Mouse (Mus musculus) forebrain, embryonic 16.5 days (tissue): ENCODE data around the gene Acox1. TPM values are rescaled to one million over a fixed set of nuclear protein-coding genes. Genes with fewer than 3 reads are reported as not detected.

ENCODE experiments used
- ATAC-seq: fragments of 200-750 bp; cut with Nextera tagmentation; 2 replicates; pipeline ENCODE4 v1.8.0; 2017; ENCODE audit warnings: mild to moderate bottlenecking, moderate library complexity
- H3K27ac ChIP-seq: fragments of 300-500 bp; sonication (generic); 2 replicates; pipeline ENCODE4 v1.5.1; 2014; ENCODE audit warnings: low read length, control low read depth
- H3K27me3 ChIP-seq: fragments of 300-500 bp; sonication (generic); replicated peaks from 2 replicates; pipeline ENCODE4 v1.6.1; 2014; ENCODE audit warnings: low read length; ENCODE audit not compliant: control insufficient read depth, insufficient read depth
- H3K36me3 ChIP-seq: fragments of 300-500 bp; sonication (generic); 2 replicates; pipeline ENCODE4 v1.6.1; 2014; ENCODE audit not compliant: control insufficient read depth, insufficient read depth
- H3K4me1 ChIP-seq: fragments of 300-500 bp; sonication (generic); replicated peaks from 2 replicates; pipeline ENCODE4 v1.6.1; 2014; ENCODE audit warnings: low read length; ENCODE audit not compliant: control insufficient read depth, insufficient read depth
- H3K4me2 ChIP-seq: fragments of 300-500 bp; sonication (generic); 2 replicates; pipeline ENCODE4 v1.6.1; 2014; ENCODE audit warnings: mild to moderate bottlenecking, low read length, control low read depth
- H3K4me3 ChIP-seq: fragments of 300-500 bp; sonication (generic); replicated peaks from 2 replicates; pipeline ENCODE4 v1.5.1; 2014; ENCODE audit warnings: mild to moderate bottlenecking, low read length, control low read depth
- H3K9ac ChIP-seq: fragments of 300-500 bp; sonication (generic); replicated peaks from 2 replicates; pipeline ENCODE4 v1.6.1; 2014; ENCODE audit warnings: low read depth, low read length, control low read depth
- H3K9me3 ChIP-seq: fragments of 300-500 bp; sonication (generic); 2 replicates; pipeline ENCODE4 v1.6.1; 2016; ENCODE audit warnings: low read length; ENCODE audit not compliant: control insufficient read depth
- WGBS: fragments of 180-500 bp; shearing (Covaris S2); extraction: QIAGEN DNeasy Blood & Tissue Kit; methylation state at CpG from one replicate; pipeline ENCODE4 v1.1.7; 2014; 5-methylcytosine and 5-hydroxymethylcytosine counted together
- polyA plus RNA-seq: library from polyadenylated mRNA; unstranded; fragments of >200 nt; fragmentation: Nextera tagmentation; extraction: Ambion mirVana; gene quantifications from 2 replicates; pipeline ENCODE4 v1.2.1, GENCODE M21; 2015

Gene Acox1
- polyA plus RNA-seq, 1 experiment from 2014 or later = 62.8 TPM

- peak overlapping the region; percentile 81 for H3K9ac ChIP-seq
- no peaks in the 10 kb centered on the region for H3K27me3 ChIP-seq
- no peaks in the 10 kb centered on the region for H3K9me3 ChIP-seq
- peak overlapping the region; percentile 97 for H3K27ac ChIP-seq
- H3K4me1 ChIP-seq = peaks cover 13% of the 10 kb centered on the region
- peak overlapping the region; percentile 83 for H3K4me3 ChIP-seq
- no peak for ATAC-seq
- 22% methylated on average over 13 of the region's 13 CpGs for WGBS
- peak overlapping the region; percentile 69 for H3K4me2 ChIP-seq
- peaks cover 5% of the 10 kb centered on the region; the same call in 1 of the 2 replicates for H3K36me3 ChIP-seq
Observed at GRCm38 (mm10) chr11:116198132-116198531, 713 bp downstream of the Acox1 start.

- Histone ChIP-seq H3K4me3 (no peak overlapping the region), H3K27me3 (no peaks in the 10 kb centered on the region), H3K4me1 (peaks cover 13% of the 10 kb centered on the region), H3K27ac (no peak overlapping the region), H3K9ac (no peak overlapping the region), H3K9me3 (no peaks in the 10 kb centered on the region), H3K4me2 (peak overlapping the region; percentile 69; the same call in 1 of the 2 replicates), H3K36me3 (peaks cover 5% of the 10 kb centered on the region; the same call in 1 of the 2 replicates)
- 89% methylated on average over 6 of the region's 6 CpGs for WGBS
- no peak for ATAC-seq
Observed at GRCm38 (mm10) chr11:116197584-116197906, 1.3 kb downstream of the Acox1 start.

GRCm38 (mm10) chr11:116196866-116197583 lies 1.8 kb downstream of the Acox1 start:
- Histone ChIP-seq H3K4me3 (no peak overlapping the region), H3K9ac (no peak overlapping the region), H3K27ac (no peak overlapping the region), H3K36me3 (peaks cover 5% of the 10 kb centered on the region; the same call in 1 of the 2 replicates), H3K4me2 (no peak overlapping the region), H3K27me3 (no peaks in the 10 kb centered on the region), H3K4me1 (peaks cover 13% of the 10 kb centered on the region), H3K9me3 (no peaks in the 10 kb centered on the region)
- ATAC-seq = no peak
- 94% methylated on average over 18 of the region's 18 CpGs for WGBS

GRCm38 (mm10) chr11:116196336-116196735 lies 2.5 kb downstream of the Acox1 start:
- Histone ChIP-seq H3K4me2 (no peak overlapping the region), H3K9ac (no peak overlapping the region), H3K4me1 (peaks cover 13% of the 10 kb centered on the region), H3K27ac (no peak overlapping the region), H3K4me3 (no peak overlapping the region), H3K9me3 (no peaks in the 10 kb centered on the region), H3K27me3 (no peaks in the 10 kb centered on the region), H3K36me3 (peaks cover 6% of the 10 kb centered on the region; the same call in 1 of the 2 replicates)
- ATAC-seq = no peak
- 91% methylated on average over 3 of the region's 3 CpGs for WGBS

GRCm38 (mm10) chr11:116195252-116195651 lies 3.6 kb downstream of the Acox1 start:
- Histone ChIP-seq H3K27me3 (no peaks in the 10 kb centered on the region), H3K36me3 (peaks cover 11% of the 10 kb centered on the region), H3K4me1 (peaks cover 13% of the 10 kb centered on the region), H3K27ac (no peak overlapping the region), H3K4me2 (no peak overlapping the region), H3K4me3 (no peak overlapping the region), H3K9ac (no peak overlapping the region), H3K9me3 (no peaks in the 10 kb centered on the region)
- 86% methylated on average over 5 of the region's 5 CpGs for WGBS
- no peak for ATAC-seq

GRCm38 (mm10) chr11:116194619-116195018 lies 4.2 kb downstream of the Acox1 start:
- ATAC-seq = no peak
- peaks cover 11% of the 10 kb centered on the region for H3K36me3 ChIP-seq
- H3K9ac ChIP-seq = no peak overlapping the region
- no peak overlapping the region for H3K4me3 ChIP-seq
- H3K9me3 ChIP-seq = no peaks in the 10 kb centered on the region
- no peak overlapping the region for H3K4me2 ChIP-seq
- H3K27me3 ChIP-seq = no peaks in the 10 kb centered on the region
- no peak overlapping the region for H3K27ac ChIP-seq
- WGBS = 97% methylated on average over 8 of the region's 8 CpGs
- H3K4me1 ChIP-seq = peaks cover 12% of the 10 kb centered on the region

GRCm38 (mm10) chr11:116187226-116187930 lies 11.5 kb downstream of the Acox1 start:
- Histone ChIP-seq H3K4me1 (peaks cover 9% of the 10 kb centered on the region), H3K36me3 (peaks cover 11% of the 10 kb centered on the region), H3K4me2 (no peak overlapping the region), H3K4me3 (no peak overlapping the region), H3K27me3 (no peaks in the 10 kb centered on the region), H3K9me3 (no peaks in the 10 kb centered on the region), H3K9ac (no peak overlapping the region; the same call in 1 of the 2 replicates), H3K27ac (no peak overlapping the region)
- WGBS = 37% methylated on average over 11 of the region's 11 CpGs
- ATAC-seq = no peak

- no peak overlapping the region for H3K27ac ChIP-seq
- H3K36me3 ChIP-seq = peaks cover 10% of the 10 kb centered on the region
- no peaks in the 10 kb centered on the region for H3K27me3 ChIP-seq
- H3K4me3 ChIP-seq = no peak overlapping the region
- 85% methylated on average over 11 of the region's 11 CpGs for WGBS
- no peak overlapping the region for H3K9ac ChIP-seq
- no peak for ATAC-seq
- no peaks in the 10 kb centered on the region for H3K9me3 ChIP-seq
- H3K4me1 ChIP-seq = peaks cover 9% of the 10 kb centered on the region
- no peak overlapping the region for H3K4me2 ChIP-seq
Observed at GRCm38 (mm10) chr11:116186360-116186759, 12.5 kb downstream of the Acox1 start.

- Histone ChIP-seq H3K9ac (no peak overlapping the region), H3K4me2 (no peak overlapping the region), H3K27ac (no peak overlapping the region), H3K4me3 (no peak overlapping the region), H3K4me1 (peaks cover 9% of the 10 kb centered on the region), H3K36me3 (peaks cover 5% of the 10 kb centered on the region; the same call in 1 of the 2 replicates), H3K9me3 (no peaks in the 10 kb centered on the region), H3K27me3 (no peaks in the 10 kb centered on the region)
- no peak for ATAC-seq
- WGBS = 71% methylated on average over 3 of the region's 3 CpGs
Observed at GRCm38 (mm10) chr11:116185836-116186235, 13.0 kb downstream of the Acox1 start.
